Mouse (Mus musculus) ES-E14 (cell line): ENCODE measurements at regions not wholly inside any gene's neighbourhood (a gene's known extent, or its start where the extent isn't known, plus 50 kb on each side); places are given as distances from the start of the nearest gene placed in this dataset.

Experiments
- DNase-seq: peaks from one replicate; pipeline ENCODE4 v3.0.0-alpha.2; 2013; ENCODE audit warnings: low read depth, low spot score
- H3K27ac ChIP-seq: 2 replicates; pipeline ENCODE4 v1.5.1; 2012; ENCODE audit warnings: low read depth, mild to moderate bottlenecking, low read length, moderate library complexity, mixed read lengths; ENCODE audit not compliant: poor library complexity, insufficient read depth, severe bottlenecking
- H3K36me3 ChIP-seq: 2 replicates; pipeline ENCODE4 v1.6.1; 2012; ENCODE audit warnings: mild to moderate bottlenecking, low read length, moderate library complexity, mixed read lengths; ENCODE audit not compliant: control insufficient read depth, poor library complexity, insufficient read depth, severe bottlenecking
- H3K4me1 ChIP-seq, 2 experiments: fragments of 150-350 bp in 1 of 2; sonication (generic) in 1 of 2; 2 replicates each; pipeline ENCODE4 v1.6.1; 2012; ENCODE audit warnings: low read length in 2 of 2, mild to moderate bottlenecking in 1 of 2, mixed read lengths in 1 of 2; ENCODE audit not compliant: control insufficient read depth in 2 of 2, insufficient read depth in 2 of 2, poor library complexity in 1 of 2
- H3K4me3 ChIP-seq, 2 experiments: fragments of 150-350 bp in 1 of 2; sonication (generic) in 1 of 2; 2 replicates each; pipeline ENCODE4 v1.5.1; 2012; ENCODE audit warnings: low read length in 2 of 2, low read depth in 1 of 2, mild to moderate bottlenecking in 1 of 2, mixed read lengths in 1 of 2; ENCODE audit not compliant: insufficient read depth in 1 of 2, poor library complexity in 1 of 2, severe bottlenecking in 1 of 2
- H3K9ac ChIP-seq: 2 replicates; pipeline ENCODE4 v1.6.1; 2012; ENCODE audit warnings: low read depth, mild to moderate bottlenecking, low read length, mixed read lengths; ENCODE audit not compliant: poor library complexity, insufficient read depth, severe bottlenecking
- H3K9me3 ChIP-seq: fragments of 150-350 bp; sonication (generic); 2 replicates; pipeline ENCODE4 v1.6.1; 2012; ENCODE audit warnings: low read depth, mild to moderate bottlenecking, low read length; ENCODE audit not compliant: control insufficient read depth, insufficient read depth
- CHD2 ChIP-seq: IDR thresholded peaks from 2 replicates; pipeline ENCODE4 v1.6.1; 2014; ENCODE audit warnings: mild to moderate bottlenecking, low read depth, low read length, inconsistent platforms
- HCFC1 ChIP-seq: IDR thresholded peaks from 2 replicates; pipeline ENCODE4 v1.6.1; 2012; ENCODE audit warnings: low read length, inconsistent platforms, borderline replicate concordance; ENCODE audit not compliant: insufficient read depth
- MAFK ChIP-seq: IDR thresholded peaks from 2 replicates; pipeline ENCODE4 v1.6.1; 2014; ENCODE audit warnings: mild to moderate bottlenecking, low read depth, low read length, inconsistent platforms; ENCODE audit not compliant: insufficient read depth
- ZC3H11A ChIP-seq: IDR thresholded peaks from 2 replicates; pipeline ENCODE4 v1.6.1; 2012; ENCODE audit warnings: low read depth, mild to moderate bottlenecking, inconsistent platforms, low read length, borderline replicate concordance
- ZNF384 ChIP-seq: IDR thresholded peaks from 2 replicates; pipeline ENCODE4 v1.6.1; 2012; ENCODE audit warnings: low read depth, low read length, inconsistent platforms
- in situ Hi-C, 2 experiments: fragments of 600-800 bp; cut with MboI; formaldehyde crosslinking; loops; one replicate each; pipeline ENCODE4 v1.15.1; 2025; ENCODE audit warnings: low sequenced_read_pairs in 2 of 2, inconsistent platforms in 1 of 2; ENCODE audit not compliant: unreplicated experiment in 2 of 2

GRCm38 (mm10) chr3:137568580-137569313, 52.7 kb upstream of the Ddit4l start:
- H3K9me3 ChIP-seq = no peaks in the 10 kb centered on the region
- TF ChIP-seq ZNF384 (no peak), MAFK (no peak), ZC3H11A (no peak), CHD2 (no peak), HCFC1 (no peak)
- H3K27ac ChIP-seq = no peak overlapping the region
- H3K9ac ChIP-seq = no peak overlapping the region
- H3K4me1 ChIP-seq = no peaks in the 10 kb centered on the region
- in situ Hi-C loops = no loop called here
- no peaks in the 10 kb centered on the region for H3K36me3 ChIP-seq
- no peak overlapping the region for H3K4me3 ChIP-seq
- no peak for DNase-seq
